Mouse (Mus musculus) limb, embryonic 15.5 days (tissue): Measurements from ENCODE around the gene Nynrin. TPM values are rescaled to one million over a fixed set of nuclear protein-coding genes. Genes with fewer than 3 reads are reported as not detected.
A peak's percentile ranks its signal among the peaks of the same experiment; 100 is the strongest.

Source experiments
- ATAC-seq: fragments of 200-750 bp; cut with Nextera tagmentation; 2 replicates; pipeline ENCODE4 v1.8.0; 2017; ENCODE audit warnings: low read depth, moderate TSS enrichment; ENCODE audit not compliant: insufficient number of reproducible peaks, low FRiP score, low TSS enrichment
- H3K27ac ChIP-seq: fragments of 300-500 bp; sonication (generic); 2 replicates; pipeline ENCODE4 v1.5.1; 2015; ENCODE audit warnings: moderate library complexity, mild to moderate bottlenecking, inconsistent platforms
- H3K27me3 ChIP-seq: fragments of 300-500 bp; sonication (generic); 2 replicates; pipeline ENCODE4 v1.6.1; 2015; ENCODE audit warnings: inconsistent platforms
- H3K36me3 ChIP-seq: fragments of 300-500 bp; sonication (generic); 2 replicates; pipeline ENCODE4 v1.6.1; 2015; ENCODE audit warnings: inconsistent platforms
- H3K4me1 ChIP-seq: fragments of 300-500 bp; sonication (generic); 2 replicates; pipeline ENCODE4 v1.6.1; 2015; ENCODE audit warnings: inconsistent platforms
- H3K4me2 ChIP-seq: fragments of 300-500 bp; sonication (generic); 2 replicates; pipeline ENCODE4 v1.6.1; 2015; ENCODE audit warnings: mild to moderate bottlenecking, inconsistent platforms
- H3K4me3 ChIP-seq: fragments of 300-500 bp; sonication (generic); 2 replicates; pipeline ENCODE4 v1.5.1; 2015; ENCODE audit warnings: mild to moderate bottlenecking, inconsistent platforms
- H3K9ac ChIP-seq: fragments of 300-500 bp; sonication (generic); 2 replicates; pipeline ENCODE4 v1.6.1; 2015; ENCODE audit warnings: inconsistent platforms
- H3K9me3 ChIP-seq: fragments of 300-500 bp; sonication (generic); 2 replicates; pipeline ENCODE4 v1.6.1; 2016; ENCODE audit warnings: inconsistent platforms
- WGBS: fragments of 180-500 bp; shearing (Covaris S2); methylation state at CpG from one replicate; pipeline ENCODE4 v1.1.7; 2015; 5-methylcytosine and 5-hydroxymethylcytosine counted together
- polyA plus RNA-seq: library from polyadenylated mRNA; unstranded; fragments of >200 nt; fragmentation: Nextera tagmentation; extraction: Ambion mirVana; gene quantifications from 2 replicates; pipeline ENCODE4 v1.2.1, GENCODE M21; 2015

Nynrin gene
- polyA plus RNA-seq, 1 experiment from 2014 or later: 25.5 TPM

GRCm38 (mm10) chr14:55905518-55905917, 51.7 kb downstream of the Nynrin start:
- ATAC-seq: no peak; the same call in 1 of the 2 replicates
- Histone ChIP-seq H3K4me1 (peaks cover 8% of the 10 kb centered on the region; the same call in 1 of the 2 replicates), H3K27me3 (no peaks in the 10 kb centered on the region), H3K4me2 (no peak overlapping the region), H3K36me3 (no peaks in the 10 kb centered on the region), H3K27ac (no peak overlapping the region), H3K4me3 (no peak overlapping the region), H3K9ac (no peak overlapping the region), H3K9me3 (no peaks in the 10 kb centered on the region)
- 19% methylated on average over 1 of the region's 1 CpGs for WGBS

- H3K4me1 ChIP-seq: no peaks in the 10 kb centered on the region; the same call in 1 of the 2 replicates
- no peak overlapping the region for H3K4me2 ChIP-seq
- no peaks in the 10 kb centered on the region for H3K36me3 ChIP-seq
- no peak for ATAC-seq
- H3K9me3 ChIP-seq: no peaks in the 10 kb centered on the region
- H3K9ac ChIP-seq: no peak overlapping the region
- no peak overlapping the region for H3K4me3 ChIP-seq
- WGBS: 38% methylated on average over 4 of the region's 4 CpGs
- no peak overlapping the region for H3K27ac ChIP-seq
- no peaks in the 10 kb centered on the region for H3K27me3 ChIP-seq
These were observed 59.6 kb downstream of the Nynrin start for GRCm38 (mm10) chr14:55913406-55913805.

GRCm38 (mm10) chr14:55918240-55919082, 64.7 kb downstream of the Nynrin start:
- no peaks in the 10 kb centered on the region for H3K27me3 ChIP-seq
- no peaks in the 10 kb centered on the region for H3K36me3 ChIP-seq
- no peaks in the 10 kb centered on the region; the same call in 1 of the 2 replicates for H3K4me1 ChIP-seq
- peak; percentile 63; the same call in 1 of the 2 replicates for ATAC-seq
- peak overlapping the region; percentile 25; the same call in 1 of the 2 replicates for H3K4me2 ChIP-seq
- no peak overlapping the region for H3K4me3 ChIP-seq
- H3K27ac ChIP-seq: no peak overlapping the region; the same call in 1 of the 2 replicates
- WGBS: 39% methylated on average over 14 of the region's 14 CpGs
- H3K9me3 ChIP-seq: no peaks in the 10 kb centered on the region
- no peak overlapping the region for H3K9ac ChIP-seq

GRCm38 (mm10) chr14:55922475-55923232, 68.8 kb downstream of the Nynrin start:
- Histone ChIP-seq H3K36me3 (no peaks in the 10 kb centered on the region), H3K9me3 (no peaks in the 10 kb centered on the region), H3K27me3 (no peaks in the 10 kb centered on the region), H3K4me2 (no peak overlapping the region), H3K27ac (no peak overlapping the region), H3K4me1 (no peaks in the 10 kb centered on the region), H3K4me3 (no peak overlapping the region), H3K9ac (no peak overlapping the region)
- no peak for ATAC-seq
- WGBS: 34% methylated on average over 7 of the region's 7 CpGs

Other genes with a start within 250 kb of the Nynrin start
- gene Rec8, start 236.0 kb upstream of the Nynrin start, polyA plus RNA-seq: 3.3 TPM in 2 replicates
- 107 and 125 TPM in 2 replicates for gene Ipo4, start 218.1 kb upstream of the Nynrin start, polyA plus RNA-seq
- 1.5 and 1.6 TPM in 2 replicates for gene Gm49378, start 216.1 kb upstream of the Nynrin start, polyA plus RNA-seq
- gene Tm9sf1, start 210.2 kb upstream of the Nynrin start, polyA plus RNA-seq: 115 and 124 TPM in 2 replicates
- 1.0 and 1.1 TPM in 2 replicates for gene Tssk4, start 203.8 kb upstream of the Nynrin start, polyA plus RNA-seq
- gene Mdp1, start 193.5 kb upstream of the Nynrin start, polyA plus RNA-seq: 56.0 and 58.7 TPM in 2 replicates
- gene Gmpr2, start 182.1 kb upstream of the Nynrin start, polyA plus RNA-seq: 61.0 and 61.1 TPM in 2 replicates
- 536 and 558 TPM in 2 replicates for gene Nedd8, start 181.9 kb upstream of the Nynrin start, polyA plus RNA-seq
- gene Tinf2, start 172.2 kb upstream of the Nynrin start, polyA plus RNA-seq: 31.5 and 33.3 TPM in 2 replicates
- 47.8 and 48.0 TPM in 2 replicates for gene Tgm1, start 140.1 kb upstream of the Nynrin start, polyA plus RNA-seq
- gene Rabggta, start 131.7 kb upstream of the Nynrin start, polyA plus RNA-seq: 29.4 and 31.3 TPM in 2 replicates
- 83.3 and 93.4 TPM in 2 replicates for gene Dhrs1, start 108.3 kb upstream of the Nynrin start, polyA plus RNA-seq
- gene Nop9, start 108.3 kb upstream of the Nynrin start, polyA plus RNA-seq: 27.9 and 31.9 TPM in 2 replicates
- gene Cideb, start 95.6 kb upstream of the Nynrin start, polyA plus RNA-seq: 0.58 and 0.74 TPM in 2 replicates
- gene Ltb4r2, start 92.6 kb upstream of the Nynrin start, polyA plus RNA-seq: 0.83 and 1.3 TPM in 2 replicates
- 1.2 and 1.4 TPM in 2 replicates for gene Ltb4r1, start 88.0 kb upstream of the Nynrin start, polyA plus RNA-seq
- 16.8 and 21.3 TPM in 2 replicates for gene Adcy4, start 69.9 kb upstream of the Nynrin start, polyA plus RNA-seq
- gene Ripk3, start 65.1 kb upstream of the Nynrin start, polyA plus RNA-seq: 35.0 and 37.6 TPM in 2 replicates
- 89.3 and 95.9 TPM in 2 replicates for gene Nfatc4, start 30.9 kb upstream of the Nynrin start, polyA plus RNA-seq
- 0.24 and 0.46 TPM in 2 replicates for gene Cbln3, start 30.4 kb downstream of the Nynrin start, polyA plus RNA-seq
- 18.6 and 20.5 TPM in 2 replicates for gene Khnyn, start 30.9 kb downstream of the Nynrin start, polyA plus RNA-seq
- gene Sdr39u1, start 46.3 kb downstream of the Nynrin start, polyA plus RNA-seq: 87.1 and 91.0 TPM in 2 replicates
- 401 and 411 TPM in 2 replicates for gene Cma1, start 90.7 kb downstream of the Nynrin start, polyA plus RNA-seq
- gene Cma2, start 97.0 kb downstream of the Nynrin start, polyA plus RNA-seq: 1.00 and 1.0 TPM in 2 replicates
- 0.14 and 0.35 TPM in 2 replicates for gene Mcpt1, start 164.0 kb downstream of the Nynrin start, polyA plus RNA-seq
- gene Mcpt9, start 176.5 kb downstream of the Nynrin start, polyA plus RNA-seq: not detected in 2 replicates
- 1.6 and 1.9 TPM in 2 replicates for gene Mcpt2, start 188.0 kb downstream of the Nynrin start, polyA plus RNA-seq
- 8.6 and 10.2 TPM in 2 replicates for gene Mcpt4, start 208.3 kb downstream of the Nynrin start, polyA plus RNA-seq
- 2.1 and 2.3 TPM in 2 replicates for gene Mcpt8, start 231.3 kb downstream of the Nynrin start, polyA plus RNA-seq
- gene Ctsg, start 248.6 kb downstream of the Nynrin start, polyA plus RNA-seq: 0.53 and 0.72 TPM in 2 replicates